Mouse (Mus musculus) heart, postnatal 10 days (tissue): Measurements from ENCODE around the gene Ttc39b. TPM values are rescaled to one million over a fixed set of nuclear protein-coding genes. Genes with fewer than 3 reads are reported as not detected.

Experiments
- DNase-seq, 2 experiments: peaks; one replicate each; pipeline ENCODE4 v3.0.0; 2021
- intact Hi-C: fragments of 180-260 bp; cut with DNase I; formaldehyde crosslinking; loops from one replicate; pipeline ENCODE4 v1.15.1; 2025
- total RNA-seq, 2 experiments: library from RNA; stranded (reverse); gene quantifications; 2 replicates each; pipeline ENCODE4 v1.2.3; 2021

Ttc39b gene
- total RNA-seq, 2 experiments from 2014 or later, result 13.9 to 14.5 TPM

GRCm38 (mm10) chr4:83199391-83199790 is 124.7 kb downstream of the Ttc39b start:
- DNase-seq, result no peak
- intact Hi-C loops, result no loop called here

DNA sequence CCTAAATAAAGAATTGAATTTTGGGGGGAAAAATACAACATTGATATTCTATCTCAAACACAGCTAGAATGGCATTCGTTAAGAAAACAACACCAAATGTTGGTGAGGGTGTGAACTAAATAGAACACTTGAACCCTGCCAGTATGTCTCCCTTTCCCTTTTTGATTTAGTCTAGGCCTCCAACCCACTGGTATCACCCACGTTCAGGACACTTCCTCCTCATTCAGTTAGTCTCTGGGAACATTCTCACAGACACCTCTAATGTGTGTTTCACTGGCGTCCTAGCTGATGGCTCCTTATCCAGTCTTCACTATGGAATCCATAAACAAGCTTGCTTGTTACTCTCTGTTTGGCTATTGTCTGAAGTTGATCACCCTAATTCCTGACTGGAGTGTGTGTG is 125.9 kb downstream of the Ttc39b start:
- no peak for DNase-seq
- intact Hi-C loops, result no loop called here

GRCm38 (mm10) chr4:83189736-83190135 is 134.3 kb downstream of the Ttc39b start:
- no peak for DNase-seq
- intact Hi-C loops, result no loop called here

- no peak for DNase-seq
- intact Hi-C loops, result no loop called here
These were observed 136.7 kb downstream of the Ttc39b start for GRCm38 (mm10) chr4:83187324-83187723.

DNA sequence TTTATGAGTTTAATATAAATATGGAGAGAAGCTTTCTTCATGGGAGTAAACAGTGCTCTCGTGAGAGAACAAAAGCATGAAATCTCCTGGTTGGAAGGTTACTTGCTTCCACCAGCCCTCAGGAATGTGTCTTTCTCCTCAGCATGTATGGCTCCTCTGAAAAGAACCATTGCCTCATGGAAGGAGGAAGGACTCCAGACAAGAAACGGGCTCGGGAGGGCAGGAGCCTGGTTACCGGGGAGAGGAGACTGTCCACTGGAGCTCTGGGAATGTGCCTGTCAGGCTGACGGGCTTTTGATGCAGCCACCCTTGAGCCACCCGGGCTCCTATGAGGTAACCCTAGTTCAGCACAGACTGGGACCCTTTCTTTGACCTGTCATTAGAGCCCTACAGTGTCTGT is 137.6 kb downstream of the Ttc39b start:
- intact Hi-C loops, result no loop called here
- no peak for DNase-seq

DNA sequence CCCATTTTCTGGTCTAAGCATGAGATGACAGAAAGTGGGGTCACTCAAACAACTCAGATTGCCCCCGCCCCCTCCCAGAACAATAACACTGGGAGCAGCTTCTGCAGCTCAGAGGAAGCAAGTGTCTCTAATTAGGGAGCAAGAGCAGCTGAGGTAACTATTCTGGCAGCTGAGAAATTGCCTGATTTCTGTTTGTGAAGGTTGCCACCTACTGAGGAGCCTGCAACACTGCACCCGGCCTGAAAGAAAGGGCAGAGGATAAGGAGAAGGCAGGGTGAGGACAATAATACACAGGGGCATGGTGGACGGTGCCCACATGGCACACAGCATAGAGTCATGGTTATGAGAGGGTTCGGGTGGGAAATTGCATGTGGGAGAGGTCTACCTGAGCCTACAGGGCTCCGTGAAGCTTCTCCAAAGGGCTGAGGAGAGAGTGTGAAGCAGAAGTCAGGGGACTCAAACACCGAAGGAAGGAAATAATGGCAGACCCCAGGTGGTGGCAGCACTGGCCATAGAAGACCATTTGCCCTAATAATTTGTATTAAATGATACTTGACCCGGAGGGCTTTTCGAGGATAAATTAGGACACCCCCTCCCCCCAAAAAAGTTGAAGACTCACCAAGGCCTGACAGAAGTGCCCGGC is 140.6 kb downstream of the Ttc39b start:
- peak; percentile 78 to 81 for DNase-seq
- intact Hi-C loops, result loop anchor here (2.0 to 5.0 kb wide), 2 partner anchors 251 to 379 kb away; no protein-coding TSS in a partner anchor

- DNase-seq, result peak in 1 of 2 experiments; percentile 3
- intact Hi-C loops, result loop anchor here (2.0 to 5.0 kb wide), 2 partner anchors 250 to 378 kb away; no protein-coding TSS in a partner anchor
These were observed 141.6 kb downstream of the Ttc39b start for GRCm38 (mm10) chr4:83182178-83183068.

- intact Hi-C loops, result no loop called here
- DNase-seq, result no peak
These were observed 146.6 kb downstream of the Ttc39b start for GRCm38 (mm10) chr4:83177471-83177870.

GRCm38 (mm10) chr4:83174946-83175345 is 149.1 kb downstream of the Ttc39b start:
- intact Hi-C loops, result no loop called here
- DNase-seq, result no peak

DNA sequence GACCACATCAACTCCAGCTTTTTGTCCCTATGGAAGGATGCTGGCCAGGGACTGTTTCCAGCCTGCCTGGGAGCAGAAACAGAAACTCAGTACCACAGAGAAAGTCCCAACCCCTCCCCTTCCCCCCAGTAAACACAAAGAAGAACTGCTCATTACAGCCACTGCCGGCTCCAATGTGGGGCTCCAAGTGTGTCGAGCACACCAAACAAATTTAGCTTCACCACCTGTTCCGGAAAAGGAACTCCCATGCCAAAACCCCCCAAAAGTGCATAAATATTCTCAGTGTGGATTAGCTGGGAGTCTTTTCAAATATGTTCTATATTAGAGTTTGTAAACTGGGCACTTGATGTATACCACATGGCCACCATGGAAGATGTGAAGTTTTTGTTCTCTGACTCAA is 151.8 kb downstream of the Ttc39b start:
- intact Hi-C loops, result no loop called here
- no peak for DNase-seq

DNA sequence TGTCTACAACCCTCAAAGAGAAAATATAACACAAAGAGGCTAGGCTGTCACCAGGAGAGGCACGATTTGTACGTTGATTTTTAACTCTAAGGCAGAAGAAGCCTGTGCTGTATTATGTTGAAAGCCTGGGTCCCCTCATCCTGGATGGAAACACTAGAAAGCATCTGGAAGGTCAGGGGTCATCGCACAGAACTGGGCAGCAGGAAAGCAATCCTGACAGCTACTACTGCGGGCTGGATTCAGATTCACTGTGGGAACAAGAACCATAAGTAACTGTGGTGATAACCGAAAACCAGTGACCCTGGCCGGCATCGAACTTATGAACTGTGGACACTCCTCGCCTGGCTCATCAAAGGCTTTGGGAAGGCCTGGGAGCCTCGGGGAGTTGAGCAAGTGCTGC is 153.3 kb downstream of the Ttc39b start:
- no peak for DNase-seq
- intact Hi-C loops, result no loop called here

Other genes starting within 250 kb of the Ttc39b start
- 10 to 100 TPM; 24.0 to 25.6 TPM for gene Snapc3, start 93.5 kb upstream of the Ttc39b start, total RNA-seq
- 10 to 100 TPM; 37.4 to 37.7 TPM for gene Psip1, start 162.2 kb upstream of the Ttc39b start, total RNA-seq
- gene Ccdc171, start 201.3 kb upstream of the Ttc39b start, total RNA-seq, result 1 to 10 TPM; 1.1 to 1.7 TPM